Mouse (Mus musculus): Measurements from ENCODE around the gene Mtrex. TPM values are rescaled to one million over a fixed set of nuclear protein-coding genes. Genes with fewer than 3 reads are reported as not detected.
A peak's percentile ranks its signal among the peaks of the same experiment; 100 is the strongest.

Gene Mtrex
- polyA plus RNA-seq, 1 experiment: 3.0 TPM

GRCm38 (mm10) chr13:112853710-112854316, 73.4 kb downstream of the Mtrex start:
- TF ChIP-seq GATA1 (IDR thresholded peaks at IDR 0.05; ENCODE audit: low read length): no peak

- no peak for TF ChIP-seq GATA1 (IDR thresholded peaks at IDR 0.05; ENCODE audit: low read length)
Measured at GRCm38 (mm10) chr13:112845931-112846330, 81.3 kb downstream of the Mtrex start.

GRCm38 (mm10) chr13:112840241-112841087, 86.7 kb downstream of the Mtrex start:
- no peak for TF ChIP-seq GATA1 (IDR thresholded peaks at IDR 0.05; ENCODE audit: low read length)

DNA sequence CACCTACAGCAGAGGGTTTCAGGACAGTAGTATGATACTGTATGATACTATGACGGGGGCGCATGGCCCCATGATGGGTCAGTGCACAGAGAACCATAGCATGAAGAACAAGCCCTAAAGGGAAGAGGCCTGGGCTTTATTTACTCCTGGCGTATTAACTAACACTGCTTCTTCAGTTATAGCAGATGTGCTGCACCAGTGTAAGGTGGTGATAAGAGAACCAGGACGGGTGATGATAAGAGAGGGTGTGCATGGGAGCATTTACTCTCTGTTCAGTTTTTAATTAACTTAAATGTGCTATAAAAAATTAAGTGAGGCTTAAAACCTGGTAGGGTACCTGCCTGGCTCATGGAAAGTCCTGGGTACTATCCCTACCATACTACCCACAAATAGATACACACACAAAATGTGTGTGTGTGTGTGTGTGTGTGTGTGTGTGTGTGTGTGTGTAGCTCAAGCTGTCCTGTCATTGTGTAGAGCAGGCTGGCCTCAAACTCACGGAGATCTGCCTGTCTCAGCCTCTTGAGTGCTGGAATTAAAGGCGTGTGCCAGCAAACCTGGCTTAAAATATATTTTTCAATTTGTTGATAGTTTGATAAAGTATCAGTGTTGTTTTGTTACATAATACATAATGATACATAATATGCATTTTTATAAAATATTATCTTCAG, 88.5 kb downstream of the Mtrex start:
- TF ChIP-seq GATA1 (IDR thresholded peaks at IDR 0.05; ENCODE audit: low read length): peak; percentile 41

GRCm38 (mm10) chr13:112837621-112838155, 89.5 kb downstream of the Mtrex start:
- no peak for TF ChIP-seq GATA1 (IDR thresholded peaks at IDR 0.05; ENCODE audit: low read length)

- TF ChIP-seq GATA1 (IDR thresholded peaks at IDR 0.05; ENCODE audit: low read length): no peak
Measured at GRCm38 (mm10) chr13:112836951-112837350, 90.2 kb downstream of the Mtrex start.

DNA sequence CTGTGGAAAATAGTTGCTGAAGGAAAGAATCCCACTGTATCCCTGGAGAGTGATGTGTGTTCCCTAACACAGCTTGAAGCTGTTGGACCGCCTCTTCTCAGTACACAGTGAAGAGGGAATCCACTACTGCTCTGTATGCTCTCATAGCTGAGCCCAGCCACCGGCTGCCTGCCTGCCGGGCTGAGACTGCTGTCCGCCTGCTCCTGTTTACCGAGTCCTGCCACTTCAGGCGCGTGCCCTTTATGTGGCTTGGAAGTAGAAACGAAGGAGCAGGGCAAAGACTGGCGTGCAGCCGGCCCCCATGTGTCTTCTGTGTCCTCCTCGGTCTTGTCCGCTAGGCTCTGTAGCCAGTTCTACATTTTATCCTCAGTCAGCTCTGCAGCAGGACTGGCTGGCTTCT, 92.1 kb downstream of the Mtrex start:
- TF ChIP-seq GATA1 (IDR thresholded peaks at IDR 0.05; ENCODE audit: low read length): no peak

DNA sequence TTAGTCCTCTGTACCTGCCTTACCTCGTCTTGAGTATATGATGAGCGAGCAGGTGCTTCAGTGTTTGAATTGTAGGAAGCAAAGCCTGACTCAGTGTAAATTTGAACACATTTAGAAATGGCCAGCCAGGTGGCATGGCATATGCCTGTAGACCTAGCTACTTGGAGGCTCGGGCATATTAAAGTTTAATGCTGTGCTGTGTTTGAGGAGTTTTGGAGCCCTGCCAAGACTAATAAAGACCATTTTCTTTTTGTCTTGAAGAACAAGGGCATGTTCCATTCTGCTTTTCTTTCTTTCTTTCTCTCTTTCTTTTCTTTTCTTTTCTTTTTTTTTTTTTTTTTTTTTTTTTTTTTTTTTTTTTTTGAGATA, 93.3 kb downstream of the Mtrex start:
- TF ChIP-seq GATA1 (IDR thresholded peaks at IDR 0.05; ENCODE audit: low read length): no peak

DNA sequence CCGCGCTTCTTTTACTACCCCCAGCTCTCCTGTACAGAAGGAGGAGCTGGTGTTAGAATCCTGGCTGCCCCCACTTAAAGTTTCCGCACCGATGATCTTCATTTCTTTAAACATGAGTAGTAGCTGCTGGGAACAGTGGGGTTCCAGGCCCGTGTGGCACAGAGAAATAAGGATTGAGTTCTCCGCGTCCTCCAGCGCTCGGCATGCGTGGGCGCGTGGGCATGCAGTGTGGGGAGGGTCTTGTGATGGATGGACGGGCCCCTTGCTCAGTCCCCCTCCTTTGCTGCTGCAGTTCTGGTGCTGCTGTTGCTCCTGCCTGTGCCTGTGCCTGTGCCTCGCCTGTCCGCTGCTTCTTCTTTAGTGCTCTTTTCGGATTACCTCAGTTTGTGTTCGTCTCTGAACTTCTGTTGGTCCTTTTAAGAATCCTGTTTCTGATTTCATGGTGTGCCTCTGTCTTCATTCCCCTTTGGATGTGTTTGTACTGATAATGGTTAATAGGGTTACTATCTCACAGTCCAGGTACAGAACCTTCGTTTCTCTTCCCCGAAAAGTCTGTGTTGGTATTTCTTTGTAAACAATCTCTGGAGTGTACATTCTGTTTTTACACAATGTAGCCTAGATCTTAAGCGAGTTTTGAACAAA, 93.8 kb downstream of the Mtrex start:
- TF ChIP-seq GATA1 (IDR thresholded peaks at IDR 0.05; ENCODE audit: low read length): no peak

DNA sequence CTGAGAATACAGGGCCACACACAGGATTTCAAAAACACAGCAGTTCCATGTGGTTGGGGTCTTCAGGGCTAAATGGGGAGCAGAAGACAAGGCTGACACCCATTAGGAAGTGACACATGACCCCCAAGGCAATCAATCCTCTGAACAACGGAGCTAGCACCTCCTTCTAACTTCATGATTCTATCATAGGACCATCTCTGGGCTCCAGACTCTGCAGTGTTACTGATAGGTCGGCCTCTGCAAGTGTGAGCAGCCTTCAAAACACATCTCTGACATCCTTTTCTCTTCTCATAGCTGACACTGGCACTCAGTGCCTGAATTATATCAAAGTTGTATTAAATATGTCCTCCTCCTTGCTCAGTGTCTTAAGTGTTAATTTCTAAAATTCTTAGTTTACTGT, 94.6 kb downstream of the Mtrex start:
- no peak for TF ChIP-seq GATA1 (IDR thresholded peaks at IDR 0.05; ENCODE audit: low read length)

DNA sequence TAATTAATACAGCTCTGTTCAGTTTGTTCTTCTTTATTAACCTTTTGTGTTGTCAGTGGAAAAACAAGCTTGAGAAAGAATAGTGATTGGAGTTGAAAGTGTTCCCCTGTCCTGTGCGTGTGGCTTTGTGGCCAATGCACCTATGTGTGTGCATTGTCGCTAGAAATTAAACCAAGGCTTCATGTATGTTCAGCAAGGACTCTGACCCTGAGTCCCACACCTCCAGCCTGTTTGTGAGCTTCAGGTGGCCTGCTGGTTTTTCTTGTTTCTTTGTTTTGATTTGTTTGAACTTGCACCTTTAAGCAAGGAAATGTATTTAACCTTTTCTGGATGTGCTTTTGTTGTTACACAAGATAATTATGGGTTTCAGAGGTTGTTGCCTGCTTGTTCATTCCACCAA, 97.6 kb downstream of the Mtrex start:
- no peak for TF ChIP-seq GATA1 (IDR thresholded peaks at IDR 0.05; ENCODE audit: low read length)

- no peak for TF ChIP-seq GATA1 (IDR thresholded peaks at IDR 0.05; ENCODE audit: low read length)
Measured at GRCm38 (mm10) chr13:112825479-112825878, 101.7 kb downstream of the Mtrex start.

DNA sequence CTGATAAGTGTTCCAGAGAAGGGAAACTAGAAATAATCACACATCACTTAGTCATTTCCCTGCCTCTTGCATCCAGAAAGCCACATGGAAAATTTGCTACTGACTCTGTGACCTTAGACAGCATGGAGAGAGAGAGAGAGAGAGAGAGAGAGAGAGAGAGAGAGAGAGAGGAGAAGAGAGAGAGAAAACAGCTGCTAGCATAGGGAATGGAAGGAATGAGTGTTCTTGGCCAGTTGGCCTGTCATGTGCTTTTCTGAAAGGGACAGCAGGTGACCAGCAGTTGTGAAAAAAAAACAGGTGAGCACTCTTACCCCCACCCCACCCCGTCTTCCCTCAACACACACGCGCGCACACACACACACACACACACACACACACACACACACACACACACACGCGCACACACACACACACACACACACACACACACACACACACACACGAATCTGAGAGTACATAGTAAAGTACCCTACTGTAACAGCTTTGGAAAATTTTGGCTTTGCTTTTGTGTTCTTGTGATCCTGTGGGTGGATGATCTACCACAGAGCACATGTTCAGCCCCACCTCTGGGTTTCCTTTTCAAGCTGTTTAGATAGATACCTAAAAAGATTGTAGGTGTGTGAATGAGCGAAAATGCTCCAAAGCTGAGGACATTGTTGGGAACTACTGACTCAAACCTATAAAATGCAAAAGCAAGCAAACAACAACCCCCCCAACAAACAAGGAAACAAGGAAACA, 103.1 kb downstream of the Mtrex start:
- TF ChIP-seq GATA1 (IDR thresholded peaks at IDR 0.05; ENCODE audit: low read length): no peak

- no peak for TF ChIP-seq GATA1 (IDR thresholded peaks at IDR 0.05; ENCODE audit: low read length)
Measured at GRCm38 (mm10) chr13:112823236-112823910, 103.8 kb downstream of the Mtrex start.

All from G1E-ER4 (cell line).